Mouse (Mus musculus) forebrain, embryonic 13.5 days (tissue): ENCODE results near the gene 3425401B19Rik. TPM values are rescaled to one million over a fixed set of nuclear protein-coding genes. Genes with fewer than 3 reads are reported as not detected.
A peak's percentile ranks its signal among the peaks of the same experiment; 100 is the strongest.

Experiments used
- ATAC-seq: fragments of 200-750 bp; cut with Nextera tagmentation; 2 replicates; pipeline ENCODE4 v1.8.0; 2017
- H3K27ac ChIP-seq: fragments of 300-500 bp; sonication (generic); 2 replicates; pipeline ENCODE4 v1.5.1; 2015; ENCODE audit warnings: inconsistent platforms, mild to moderate bottlenecking, moderate library complexity
- H3K27me3 ChIP-seq: fragments of 300-500 bp; sonication (generic); 2 replicates; pipeline ENCODE4 v1.6.1; 2015; ENCODE audit warnings: mild to moderate bottlenecking, inconsistent platforms
- H3K36me3 ChIP-seq: fragments of 300-500 bp; sonication (generic); 2 replicates; pipeline ENCODE4 v1.6.1; 2015; ENCODE audit warnings: mild to moderate bottlenecking, inconsistent platforms; ENCODE audit not compliant: poor library complexity, severe bottlenecking
- H3K4me1 ChIP-seq: fragments of 300-500 bp; sonication (generic); 2 replicates; pipeline ENCODE4 v1.6.1; 2015; ENCODE audit warnings: inconsistent platforms
- H3K4me2 ChIP-seq: fragments of 300-500 bp; sonication (generic); 2 replicates; pipeline ENCODE4 v1.6.1; 2015; ENCODE audit warnings: inconsistent platforms, mild to moderate bottlenecking, moderate library complexity
- H3K4me3 ChIP-seq: fragments of 300-500 bp; sonication (generic); 2 replicates; pipeline ENCODE4 v1.5.1; 2015; ENCODE audit warnings: mild to moderate bottlenecking, inconsistent platforms
- H3K9ac ChIP-seq: fragments of 300-500 bp; sonication (generic); 2 replicates; pipeline ENCODE4 v1.6.1; 2015; ENCODE audit warnings: mild to moderate bottlenecking, inconsistent platforms
- H3K9me3 ChIP-seq: fragments of 300-500 bp; sonication (generic); replicated peaks from 2 replicates; pipeline ENCODE4 v1.6.1; 2016; ENCODE audit warnings: inconsistent platforms
- WGBS: fragments of 180-500 bp; shearing (Covaris S2); methylation state at CpG from one replicate; pipeline ENCODE4 v1.1.7; 2015; 5-methylcytosine and 5-hydroxymethylcytosine counted together
- polyA plus RNA-seq: library from polyadenylated mRNA; unstranded; fragments of >200 nt; fragmentation: Nextera tagmentation; extraction: Ambion mirVana; gene quantifications from 2 replicates; pipeline ENCODE4 v1.2.1, GENCODE M21; 2015

3425401B19Rik gene
- polyA plus RNA-seq, 1 experiment from 2014 or later = not detected

GRCm38 (mm10) chr14:32696344-32696743, 11.3 kb upstream of the 3425401B19Rik start:
- Histone ChIP-seq H3K4me1 (no peaks in the 10 kb centered on the region), H3K9ac (no peak overlapping the region), H3K27ac (no peak overlapping the region), H3K27me3 (no peaks in the 10 kb centered on the region), H3K9me3 (no peaks in the 10 kb centered on the region), H3K36me3 (no peaks in the 10 kb centered on the region), H3K4me2 (no peak overlapping the region), H3K4me3 (no peak overlapping the region)
- WGBS = 81% methylated on average over 2 of the region's 2 CpGs
- ATAC-seq = no peak

DNA sequence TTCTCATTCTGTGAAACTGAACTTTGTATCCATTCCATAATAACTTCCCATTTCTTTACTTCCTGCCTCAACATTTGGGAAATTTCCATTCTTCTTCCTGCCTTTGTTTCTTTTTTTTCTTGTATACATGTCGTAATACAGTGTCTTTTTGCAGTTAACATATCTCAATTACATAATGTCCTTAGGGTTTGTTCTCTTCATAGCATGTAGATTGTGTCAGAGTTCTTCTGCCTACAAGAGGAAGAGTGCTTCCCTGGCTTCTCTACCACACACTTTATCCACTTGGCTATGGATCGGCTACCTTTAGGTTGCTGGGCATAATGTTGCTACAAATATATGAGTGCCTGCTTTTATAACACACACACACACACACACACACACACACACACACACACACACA, 10.8 kb upstream of the 3425401B19Rik start:
- Histone ChIP-seq H3K4me2 (no peak overlapping the region), H3K27ac (no peak overlapping the region), H3K36me3 (no peaks in the 10 kb centered on the region), H3K4me1 (no peaks in the 10 kb centered on the region), H3K9me3 (no peaks in the 10 kb centered on the region), H3K9ac (no peak overlapping the region), H3K27me3 (no peaks in the 10 kb centered on the region), H3K4me3 (no peak overlapping the region)
- no peak for ATAC-seq
- 95% methylated on average over 2 of the region's 2 CpGs for WGBS

DNA sequence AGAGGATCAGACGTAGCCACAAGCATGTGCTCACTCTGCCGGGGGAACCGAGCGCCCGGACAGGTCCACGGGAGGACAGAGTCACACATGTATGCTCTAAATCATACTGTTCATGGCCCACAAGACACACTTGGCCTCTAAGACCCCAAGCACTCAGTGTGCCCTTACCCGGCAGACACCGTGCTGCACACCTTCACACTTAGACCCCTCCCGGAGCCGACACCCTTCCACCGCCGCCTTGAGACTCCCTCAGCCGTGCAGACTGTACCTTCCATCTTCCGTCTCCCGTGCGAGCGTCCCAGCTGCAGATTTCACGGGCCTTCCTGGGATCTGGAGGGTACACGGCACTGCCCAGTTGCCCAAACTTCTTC, 373 bp downstream of the 3425401B19Rik start:
- H3K4me2 ChIP-seq = no peak overlapping the region
- H3K36me3 ChIP-seq = no peaks in the 10 kb centered on the region
- peaks cover 24% of the 10 kb centered on the region for H3K4me1 ChIP-seq
- H3K27ac ChIP-seq = no peak overlapping the region
- no peaks in the 10 kb centered on the region for H3K9me3 ChIP-seq
- no peak overlapping the region for H3K9ac ChIP-seq
- ATAC-seq = no peak
- no peak overlapping the region for H3K4me3 ChIP-seq
- WGBS = 93% methylated on average over 19 of the region's 19 CpGs
- H3K27me3 ChIP-seq = no peaks in the 10 kb centered on the region

- ATAC-seq = peak; percentile 64
- Histone ChIP-seq H3K27me3 (no peaks in the 10 kb centered on the region), H3K4me2 (peak overlapping the region; percentile 48), H3K27ac (no peak overlapping the region), H3K4me3 (no peak overlapping the region), H3K9me3 (no peaks in the 10 kb centered on the region), H3K9ac (no peak overlapping the region), H3K4me1 (peaks cover 24% of the 10 kb centered on the region), H3K36me3 (no peaks in the 10 kb centered on the region)
- WGBS = 34% methylated on average over 19 of the region's 19 CpGs
Observed at GRCm38 (mm10) chr14:32683982-32684734, 935 bp downstream of the 3425401B19Rik start.

DNA sequence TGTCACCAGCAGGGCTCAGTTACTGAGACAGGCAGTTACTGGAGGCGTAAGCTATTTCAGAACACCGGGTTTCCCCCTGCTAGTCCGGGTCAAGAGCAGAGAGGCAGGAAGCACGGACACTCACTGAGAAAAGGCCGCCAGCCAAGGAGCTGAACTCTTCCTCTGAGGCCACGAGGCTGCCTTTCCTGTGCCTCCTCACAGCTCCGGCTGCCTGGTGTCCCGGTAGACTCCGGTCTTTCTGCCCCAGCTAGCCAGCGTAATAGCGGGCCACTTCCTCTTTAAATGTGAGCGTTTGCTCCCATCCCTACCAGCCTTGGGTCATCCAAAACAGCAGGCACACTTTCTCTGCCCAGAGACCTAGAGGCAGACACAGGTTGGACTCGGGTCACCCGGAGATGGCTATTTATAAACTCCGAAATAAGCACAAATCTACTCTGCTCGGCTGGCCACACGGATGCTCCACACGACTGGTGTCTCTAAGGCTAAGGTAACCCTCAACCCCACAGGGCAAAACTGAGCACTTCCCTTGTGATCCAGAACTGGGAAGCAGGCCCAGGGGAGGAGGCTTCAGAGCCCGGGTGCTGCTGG, 1.7 kb downstream of the 3425401B19Rik start:
- no peaks in the 10 kb centered on the region for H3K27me3 ChIP-seq
- H3K4me1 ChIP-seq = peaks cover 24% of the 10 kb centered on the region
- H3K4me3 ChIP-seq = no peak overlapping the region
- no peak overlapping the region for H3K4me2 ChIP-seq
- no peaks in the 10 kb centered on the region for H3K36me3 ChIP-seq
- H3K27ac ChIP-seq = no peak overlapping the region
- WGBS = 74% methylated on average over 19 of the region's 19 CpGs
- H3K9ac ChIP-seq = no peak overlapping the region
- ATAC-seq = 0 out of 2 replicates have a peak, but pooled peaks have one; percentile 31
- no peaks in the 10 kb centered on the region for H3K9me3 ChIP-seq

- H3K9ac ChIP-seq = no peak overlapping the region
- no peak overlapping the region for H3K27ac ChIP-seq
- H3K4me2 ChIP-seq = no peak overlapping the region
- H3K4me1 ChIP-seq = peaks cover 24% of the 10 kb centered on the region
- no peak overlapping the region for H3K4me3 ChIP-seq
- H3K9me3 ChIP-seq = no peaks in the 10 kb centered on the region
- 94% methylated on average over 12 of the region's 12 CpGs for WGBS
- no peak for ATAC-seq
- no peaks in the 10 kb centered on the region for H3K27me3 ChIP-seq
- no peaks in the 10 kb centered on the region for H3K36me3 ChIP-seq
Observed at GRCm38 (mm10) chr14:32682536-32682935, 2.6 kb downstream of the 3425401B19Rik start.

DNA sequence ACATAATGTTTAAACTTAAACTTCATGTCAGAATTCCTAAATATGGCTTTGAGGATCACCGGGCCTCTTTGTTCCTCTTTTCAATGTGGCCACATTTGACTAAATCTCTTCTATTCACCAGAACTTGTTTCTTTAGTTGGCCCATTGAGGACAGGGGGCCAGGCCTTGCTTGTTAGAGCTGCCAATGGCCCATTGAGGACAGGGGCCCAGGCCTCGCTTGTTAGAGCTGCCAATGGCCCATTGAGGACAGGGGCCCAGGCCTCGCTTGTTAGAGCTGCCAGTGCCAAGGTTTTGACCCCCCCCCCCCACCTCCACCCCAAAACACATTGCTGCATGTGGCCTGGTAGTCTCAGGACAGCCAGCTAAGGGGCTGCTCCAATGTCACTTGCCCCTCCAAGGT, 3.5 kb downstream of the 3425401B19Rik start:
- no peak overlapping the region for H3K4me3 ChIP-seq
- H3K36me3 ChIP-seq = no peaks in the 10 kb centered on the region
- peaks cover 24% of the 10 kb centered on the region for H3K4me1 ChIP-seq
- 15% methylated on average over 3 of the region's 3 CpGs for WGBS
- no peaks in the 10 kb centered on the region for H3K9me3 ChIP-seq
- H3K4me2 ChIP-seq = no peak overlapping the region
- H3K9ac ChIP-seq = no peak overlapping the region
- peak; percentile 52; the same call in 1 of the 2 replicates for ATAC-seq
- no peaks in the 10 kb centered on the region for H3K27me3 ChIP-seq
- no peak overlapping the region for H3K27ac ChIP-seq

DNA sequence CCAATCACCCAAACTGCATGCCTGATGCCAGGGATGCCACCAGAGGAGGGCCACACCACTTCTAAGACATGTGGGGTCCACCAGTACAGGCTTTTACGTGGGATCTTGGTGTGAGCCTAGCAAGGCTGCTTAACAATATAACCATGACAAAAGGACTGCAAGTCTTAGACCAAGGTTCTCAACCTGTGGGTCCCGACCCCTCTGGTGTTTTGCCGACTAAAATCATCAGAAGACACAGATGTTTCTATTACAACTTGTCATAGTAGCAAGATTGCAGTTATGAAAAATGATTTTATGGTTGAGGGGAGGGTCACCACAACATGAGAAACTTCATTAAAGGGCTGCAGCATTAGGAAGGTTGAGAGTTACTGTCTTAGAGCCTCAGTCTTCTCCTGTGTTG, 6.5 kb downstream of the 3425401B19Rik start:
- 73% methylated on average over 3 of the region's 3 CpGs for WGBS
- ATAC-seq = no peak

DNA sequence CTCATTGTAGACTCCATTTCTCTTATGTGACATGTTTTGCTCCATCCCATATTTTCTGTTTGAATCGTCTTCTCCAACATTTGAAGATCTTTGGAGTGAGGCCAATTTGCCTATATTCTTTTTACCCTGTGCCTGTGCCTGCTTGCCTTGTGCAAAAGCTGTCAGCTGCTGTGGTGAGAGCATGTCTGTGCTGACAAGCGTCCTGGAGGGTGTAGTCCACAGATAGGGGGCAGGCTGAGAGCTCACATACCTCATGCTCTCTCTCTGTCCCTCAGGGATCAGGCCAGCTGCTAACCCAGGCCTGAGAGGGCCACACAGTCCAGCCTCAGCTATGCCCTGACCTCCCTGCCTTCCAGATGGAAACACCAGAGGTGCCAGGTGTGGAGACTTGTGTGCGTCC, 11.9 kb downstream of the 3425401B19Rik start:
- WGBS = 62% methylated on average over 3 of the region's 3 CpGs
- no peaks in the 10 kb centered on the region for H3K4me1 ChIP-seq
- no peak overlapping the region for H3K9ac ChIP-seq

More for the DNA sequence above, 6.5 kb downstream of the 3425401B19Rik start:
- Histone ChIP-seq H3K27ac (no peak overlapping the region), H3K4me1 (peaks cover 13% of the 10 kb centered on the region), H3K9me3 (no peaks in the 10 kb centered on the region), H3K9ac (no peak overlapping the region), H3K27me3 (no peaks in the 10 kb centered on the region), H3K4me3 (no peak overlapping the region), H3K4me2 (no peak overlapping the region), H3K36me3 (no peaks in the 10 kb centered on the region)

DNA sequence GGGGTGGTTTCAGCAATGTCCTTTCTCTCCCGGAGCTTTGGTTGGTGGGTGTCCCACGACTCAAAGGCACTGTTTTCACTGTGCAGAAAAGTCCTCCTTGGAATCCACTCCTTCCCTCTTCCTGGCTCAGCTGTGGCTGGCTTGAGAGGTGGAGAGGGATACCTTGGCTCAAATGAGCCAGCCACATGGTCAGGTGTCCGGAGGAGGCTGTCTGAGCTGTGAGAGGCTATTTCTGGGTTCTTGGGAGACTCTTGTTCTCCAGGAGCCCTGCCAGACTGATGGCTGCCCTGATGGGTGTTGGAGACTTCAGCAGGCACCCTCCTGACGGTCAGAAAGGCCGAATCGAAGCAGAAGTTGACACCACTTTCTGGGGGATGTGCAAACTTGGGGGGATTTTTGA, 22.0 kb downstream of the 3425401B19Rik start:
- Histone ChIP-seq H3K4me2 (no peak overlapping the region), H3K9ac (no peak overlapping the region)
- 83% methylated on average over 6 of the region's 6 CpGs for WGBS

More for the DNA sequence above, 11.9 kb downstream of the 3425401B19Rik start:
- no peaks in the 10 kb centered on the region for H3K36me3 ChIP-seq
- no peak overlapping the region for H3K4me3 ChIP-seq
- no peak overlapping the region for H3K4me2 ChIP-seq
- H3K9me3 ChIP-seq = no peaks in the 10 kb centered on the region
- no peak overlapping the region for H3K27ac ChIP-seq
- H3K27me3 ChIP-seq = no peaks in the 10 kb centered on the region
- no peak for ATAC-seq

DNA sequence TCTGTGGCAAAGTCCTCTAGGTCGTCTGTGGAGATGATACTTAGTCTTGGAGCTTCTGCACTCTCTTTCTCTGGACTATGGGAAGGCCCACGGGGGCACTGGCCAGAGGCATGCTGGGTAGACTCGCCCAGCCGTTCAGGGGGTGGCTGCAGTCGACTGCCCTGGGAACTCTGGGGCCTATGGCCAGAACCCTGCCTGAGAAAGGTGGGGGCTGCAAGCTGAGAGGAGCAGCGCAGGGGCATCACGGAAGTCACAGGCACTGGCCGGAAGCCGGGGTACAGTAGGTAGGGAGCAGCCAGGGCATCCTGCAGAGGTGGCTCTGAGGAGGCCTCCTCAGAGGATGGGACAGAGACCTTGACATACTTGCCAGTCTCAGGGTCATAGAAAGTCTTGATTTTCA, 25.3 kb downstream of the 3425401B19Rik start:
- no peaks in the 10 kb centered on the region for H3K36me3 ChIP-seq
- H3K27ac ChIP-seq = no peak overlapping the region
- H3K9me3 ChIP-seq = no peaks in the 10 kb centered on the region
- H3K4me2 ChIP-seq = no peak overlapping the region
- no peak for ATAC-seq
- H3K27me3 ChIP-seq = no peaks in the 10 kb centered on the region
- no peaks in the 10 kb centered on the region for H3K4me1 ChIP-seq
- H3K4me3 ChIP-seq = no peak overlapping the region
- WGBS = 83% methylated on average over 9 of the region's 9 CpGs
- H3K9ac ChIP-seq = no peak overlapping the region

More for the DNA sequence above, 22.0 kb downstream of the 3425401B19Rik start:
- no peaks in the 10 kb centered on the region for H3K36me3 ChIP-seq
- H3K27ac ChIP-seq = no peak overlapping the region
- H3K4me1 ChIP-seq = no peaks in the 10 kb centered on the region
- H3K4me3 ChIP-seq = no peak overlapping the region
- no peak for ATAC-seq
- no peaks in the 10 kb centered on the region for H3K27me3 ChIP-seq
- H3K9me3 ChIP-seq = no peaks in the 10 kb centered on the region

DNA sequence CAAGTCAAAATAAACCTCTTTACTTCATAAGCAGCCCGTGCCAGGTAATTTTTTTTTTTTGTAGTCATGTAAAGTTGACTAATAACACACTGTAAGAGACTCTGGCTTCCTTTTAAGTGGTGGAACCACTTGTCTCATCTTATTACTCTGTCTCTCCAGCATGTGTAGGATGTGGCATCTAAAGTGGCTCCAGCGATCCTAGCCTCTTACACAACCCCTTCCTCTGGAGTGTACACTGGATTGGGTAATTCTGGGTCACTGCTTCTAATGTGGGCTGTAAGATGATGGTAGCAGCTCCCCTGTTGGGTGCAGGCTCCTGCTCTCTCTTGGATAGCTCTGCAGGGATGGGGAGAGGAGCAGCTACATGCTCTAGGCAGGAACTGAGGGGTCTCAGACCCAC, 46.6 kb downstream of the 3425401B19Rik start:
- Histone ChIP-seq H3K27ac (no peak overlapping the region), H3K4me3 (no peak overlapping the region), H3K4me2 (no peak overlapping the region), H3K36me3 (no peaks in the 10 kb centered on the region), H3K9me3 (no peaks in the 10 kb centered on the region), H3K9ac (no peak overlapping the region), H3K27me3 (no peaks in the 10 kb centered on the region), H3K4me1 (no peaks in the 10 kb centered on the region; the same call in 1 of the 2 replicates)
- no peak for ATAC-seq
- WGBS = 84% methylated on average over 2 of the region's 2 CpGs
